Mouse (Mus musculus): ENCODE data around the gene Ptpn11.
"Not testable (repeated sequence)": the region's sequence is repeated elsewhere in the genome, so short reads cannot be mapped to it uniquely, and the experiment has no call there.

The Ptpn11 gene

DNA sequence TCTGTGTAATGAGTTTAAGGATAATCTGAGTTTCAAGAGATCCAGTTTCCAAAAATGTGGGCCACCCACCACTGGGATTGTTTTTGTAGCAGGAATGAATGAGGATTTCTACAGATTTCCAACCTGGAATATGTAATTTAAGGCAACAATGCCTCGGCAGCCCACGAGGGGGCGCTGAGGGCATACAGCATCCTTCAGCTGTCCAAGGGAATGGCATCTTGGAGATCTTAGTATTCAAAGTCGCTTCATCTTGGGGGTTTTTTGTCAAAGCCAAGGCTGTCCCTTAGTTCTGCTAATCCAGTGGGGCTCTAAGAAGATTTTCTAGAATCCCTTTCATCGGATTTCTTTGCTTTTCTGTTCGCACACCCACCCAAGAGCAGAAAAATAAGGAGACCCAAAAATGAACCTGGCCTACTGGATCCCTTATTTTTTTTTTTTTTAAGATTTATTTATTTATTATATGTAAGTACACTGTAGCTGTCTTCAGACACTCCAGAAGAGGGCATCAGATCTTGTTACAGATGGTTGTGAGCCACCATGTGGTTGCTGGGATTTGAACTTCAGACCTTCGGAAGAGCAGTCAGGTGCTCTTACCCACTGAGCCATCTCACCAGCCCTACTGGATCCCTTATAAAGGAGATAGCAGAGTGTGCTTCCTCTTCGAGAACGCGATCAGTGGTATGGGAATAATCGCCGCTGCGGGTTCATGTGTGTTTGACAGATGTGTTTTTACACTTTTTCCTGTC, 24.4 kb upstream of the Ptpn11 start:
- DNase-seq (ENCODE audit: low read depth, low spot score): peak; percentile 76

DNA sequence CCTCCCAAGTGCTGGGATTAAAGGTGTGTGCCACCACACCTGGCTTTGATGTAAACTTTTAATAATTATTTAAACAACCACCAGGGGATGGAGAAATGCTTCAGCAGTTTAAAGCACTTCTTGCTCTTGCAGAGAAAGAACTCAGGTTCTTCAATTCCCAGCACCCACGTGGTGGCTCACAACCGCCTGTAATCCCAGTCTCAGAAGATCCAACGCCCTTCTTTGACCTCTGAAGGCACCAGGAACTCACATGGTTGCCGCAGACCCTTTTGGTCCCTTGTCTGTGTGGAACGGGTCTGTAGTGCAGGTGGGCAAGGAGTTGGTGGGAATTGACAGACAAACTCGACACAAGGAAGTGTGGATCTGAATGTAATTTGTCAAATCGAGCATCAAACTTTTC, 23.5 kb upstream of the Ptpn11 start:
- DNase-seq (ENCODE audit: low read depth, low spot score): no peak

DNA sequence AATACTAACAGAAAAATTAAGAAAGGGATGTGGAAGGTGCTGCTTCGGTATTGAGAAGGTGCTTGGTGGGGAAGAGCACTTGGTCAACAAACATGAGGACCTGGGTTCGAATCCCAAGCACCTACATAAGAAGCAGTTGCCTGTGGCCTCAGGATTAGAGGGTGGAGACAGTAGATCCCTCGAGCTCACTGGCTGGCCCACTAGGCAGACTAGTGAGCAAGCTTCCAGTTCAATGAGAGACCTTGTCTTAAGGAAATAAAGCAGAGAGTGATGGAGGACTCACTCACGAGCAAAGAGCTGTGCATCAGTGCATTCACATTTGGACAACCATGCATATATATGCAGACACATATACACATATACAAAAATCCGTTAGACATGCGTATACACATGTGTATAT, 20.9 kb upstream of the Ptpn11 start:
- DNase-seq (ENCODE audit: low read depth, low spot score): no peak

DNA sequence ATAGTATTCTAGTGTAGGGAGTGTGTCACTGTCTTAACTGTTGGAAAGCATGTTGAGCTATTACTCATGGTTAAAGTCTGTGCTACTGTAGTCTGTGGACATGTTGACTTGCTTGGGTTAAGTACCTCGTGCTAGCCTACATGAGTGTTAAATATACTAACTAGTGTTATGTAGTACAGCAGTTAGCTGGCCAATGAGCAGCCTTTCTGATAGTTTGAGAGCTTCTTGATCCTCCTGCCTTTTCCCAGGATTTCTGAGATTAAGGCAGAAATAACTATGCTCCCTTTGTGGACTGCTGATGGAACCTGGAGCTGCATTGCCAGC, 19.4 kb upstream of the Ptpn11 start:
- no peak for DNase-seq (ENCODE audit: low read depth, low spot score)

DNA sequence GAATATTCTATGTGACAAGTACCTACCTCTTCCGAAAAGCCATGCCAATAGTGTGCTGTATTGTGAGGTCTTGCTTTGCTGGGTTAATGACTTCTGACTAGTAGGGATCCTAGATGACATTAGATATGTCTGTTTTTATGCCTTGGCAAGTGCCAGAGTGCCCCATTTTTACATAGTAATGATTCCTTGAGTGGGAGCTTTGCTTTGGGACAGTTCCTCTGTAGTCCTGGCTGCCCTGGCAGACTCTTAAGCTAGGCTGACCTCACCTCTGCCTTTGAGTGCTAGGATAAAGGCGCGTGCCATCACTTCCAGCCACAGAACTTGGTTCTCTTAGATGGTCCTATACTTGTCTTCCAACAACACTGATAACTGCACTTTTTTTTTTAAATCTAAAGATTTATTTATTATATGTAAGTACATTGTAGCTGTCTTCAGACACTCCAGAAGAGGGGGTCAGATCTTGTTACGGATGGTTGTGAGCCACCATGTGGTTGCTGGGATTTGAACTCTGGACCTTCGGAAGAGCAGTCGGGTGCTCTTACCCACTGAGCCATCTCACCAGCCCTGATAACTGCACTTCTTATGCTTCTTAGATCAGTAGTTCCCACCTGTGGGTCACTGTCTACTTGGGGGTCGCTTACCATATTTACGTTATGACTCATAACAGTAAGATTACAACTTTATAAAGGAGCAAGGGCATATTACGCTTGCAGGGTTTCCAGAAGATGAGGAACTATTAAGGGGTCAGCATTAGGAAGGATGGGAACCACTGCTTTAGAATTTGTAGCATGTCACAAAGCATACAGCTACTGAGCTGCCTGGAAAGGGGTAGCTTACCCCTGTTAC, 18.8 kb upstream of the Ptpn11 start:
- DNase-seq (ENCODE audit: low read depth, low spot score): no peak

DNA sequence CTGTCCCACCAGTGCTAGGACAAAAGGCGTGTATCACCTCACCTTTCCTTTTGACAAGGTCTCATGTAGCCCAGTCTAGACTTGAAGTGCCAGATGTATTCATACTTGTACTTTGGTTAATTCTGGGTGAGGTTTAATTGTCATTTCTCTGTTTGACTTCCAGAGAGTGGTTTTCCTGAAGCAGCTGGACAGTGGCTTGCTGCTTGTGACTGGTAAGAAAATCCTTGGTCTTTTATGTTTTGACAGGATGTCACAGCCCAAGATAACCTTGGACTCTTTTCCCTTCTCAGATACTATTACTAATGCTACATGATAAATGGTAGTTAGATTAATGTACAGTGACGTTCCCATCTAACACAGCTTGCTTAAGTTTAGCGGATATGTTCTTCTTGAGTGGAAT, 15.8 kb upstream of the Ptpn11 start:
- DNase-seq (ENCODE audit: low read depth, low spot score): no peak

DNA sequence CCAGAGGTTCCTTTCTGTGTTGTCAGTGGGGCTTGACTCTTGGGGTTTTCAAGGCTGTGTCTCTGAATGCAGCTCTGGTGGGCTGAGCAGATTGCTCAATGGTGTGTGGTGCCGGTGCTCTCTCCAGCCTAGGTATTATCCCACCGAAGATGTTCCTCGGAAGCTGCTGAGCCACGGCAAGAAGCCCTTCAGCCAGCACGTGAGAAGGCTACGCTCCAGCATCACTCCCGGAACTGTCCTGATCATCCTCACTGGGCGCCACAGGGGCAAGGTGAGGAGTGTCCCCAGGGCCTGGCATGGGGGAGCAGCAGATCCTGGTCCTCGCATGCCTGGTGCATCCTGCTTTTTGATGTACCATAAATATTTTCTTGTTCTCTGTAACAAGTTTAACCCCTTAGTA, 15.3 kb upstream of the Ptpn11 start:
- no peak for DNase-seq (ENCODE audit: low read depth, low spot score)

DNA sequence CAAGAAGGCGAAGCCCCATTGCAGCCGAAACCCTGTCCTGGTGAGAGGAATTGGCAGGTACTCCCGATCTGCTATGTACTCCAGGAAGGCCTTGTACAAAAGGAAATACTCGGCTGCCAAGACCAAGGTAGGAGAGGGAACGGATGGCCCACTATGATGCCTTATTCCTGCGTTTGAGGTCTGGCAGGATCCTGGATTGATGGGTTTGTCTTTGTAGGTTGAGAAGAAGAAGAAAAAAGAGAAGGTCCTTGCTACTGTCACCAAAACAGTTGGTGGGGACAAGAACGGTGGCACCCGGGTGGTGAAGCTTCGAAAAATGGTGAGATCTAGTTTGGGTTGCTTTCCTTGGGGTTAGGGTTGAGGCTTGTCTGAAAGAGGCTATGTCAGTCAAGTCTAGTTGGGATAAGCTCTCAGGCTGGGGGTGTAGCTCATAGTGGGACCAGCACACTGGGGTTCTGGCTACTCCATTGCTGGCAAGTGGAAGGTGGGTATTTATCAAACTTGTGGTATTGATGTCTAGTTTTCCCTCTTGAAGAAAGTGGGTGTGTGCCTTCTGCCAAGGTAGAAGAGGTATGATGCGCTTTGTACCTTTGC, 14.4 kb upstream of the Ptpn11 start:
- DNase-seq (ENCODE audit: low read depth, low spot score): not testable (repeated sequence)

DNA sequence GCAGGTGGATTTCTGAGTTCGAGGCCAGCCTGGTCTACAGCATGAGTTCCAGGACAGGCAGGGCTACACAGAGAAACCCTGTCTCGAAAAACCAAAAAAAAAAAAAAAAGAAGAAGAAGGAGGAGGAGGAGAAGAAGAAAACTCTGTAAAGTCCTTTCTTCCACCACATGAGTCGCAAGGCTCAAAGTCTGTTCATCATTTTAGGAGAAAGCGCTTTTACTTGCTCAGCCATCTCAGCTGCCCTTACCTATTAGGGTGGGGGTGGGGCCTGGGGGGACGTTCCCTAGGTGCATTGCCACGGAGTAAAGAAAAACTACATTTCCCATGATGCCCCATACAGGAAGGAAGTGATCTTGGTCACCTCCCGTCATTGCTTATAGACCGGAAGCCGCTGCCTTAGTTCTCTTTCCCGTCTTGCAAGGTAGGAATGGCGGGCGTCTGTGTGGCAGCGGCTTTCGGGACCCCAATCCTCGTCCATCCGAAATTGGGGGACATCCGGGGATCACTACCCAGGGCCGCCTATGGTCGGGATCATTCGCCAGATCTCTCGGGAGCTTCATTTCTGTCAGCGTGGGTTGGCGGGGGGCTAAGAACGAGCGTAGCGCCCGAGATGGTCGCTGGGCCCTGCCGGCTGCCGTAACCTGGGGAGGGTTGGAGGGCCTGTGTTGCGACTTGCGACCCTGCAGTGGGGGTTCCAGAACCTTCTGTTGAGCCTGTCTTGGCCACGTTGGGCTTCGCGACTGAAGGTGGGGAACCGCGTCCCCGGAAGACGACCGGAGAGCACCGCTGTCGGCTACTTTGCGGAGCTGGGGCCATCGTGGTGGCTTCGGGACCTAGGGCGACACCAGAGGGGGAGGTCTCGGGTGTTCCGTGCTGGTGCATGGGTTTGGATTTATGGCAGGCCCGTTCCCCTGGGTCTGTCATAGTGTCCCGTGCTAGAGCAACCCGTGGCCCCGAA, 13.2 kb upstream of the Ptpn11 start, which contains the start of gene Rpl6:
Gene Rpl6, plus strand, starts transcription at position 350 of the 958 bp plus-strand sequence.
- DNase-seq (ENCODE audit: low read depth, low spot score): peak; percentile 85

DNA sequence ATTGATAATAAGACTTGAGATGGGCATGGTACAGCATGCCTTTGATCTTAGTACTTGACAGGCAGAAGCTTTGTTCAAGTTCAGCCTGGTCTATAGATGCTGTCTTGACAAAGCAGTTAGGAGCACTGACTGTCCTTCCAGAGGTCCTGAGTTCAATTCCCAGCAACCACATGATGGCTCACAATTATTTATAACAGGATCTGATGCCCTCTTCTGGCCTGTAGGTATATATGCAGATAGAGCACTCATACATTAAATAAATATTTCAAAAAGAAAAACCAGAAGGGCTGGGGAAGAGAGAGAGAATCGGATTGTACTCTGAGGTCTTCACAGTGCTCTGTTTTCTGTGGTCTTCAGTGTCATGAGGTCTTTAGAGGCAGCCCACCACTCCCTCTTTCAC, 11.3 kb upstream of the Ptpn11 start:
- no peak for DNase-seq (ENCODE audit: low read depth, low spot score)

DNA sequence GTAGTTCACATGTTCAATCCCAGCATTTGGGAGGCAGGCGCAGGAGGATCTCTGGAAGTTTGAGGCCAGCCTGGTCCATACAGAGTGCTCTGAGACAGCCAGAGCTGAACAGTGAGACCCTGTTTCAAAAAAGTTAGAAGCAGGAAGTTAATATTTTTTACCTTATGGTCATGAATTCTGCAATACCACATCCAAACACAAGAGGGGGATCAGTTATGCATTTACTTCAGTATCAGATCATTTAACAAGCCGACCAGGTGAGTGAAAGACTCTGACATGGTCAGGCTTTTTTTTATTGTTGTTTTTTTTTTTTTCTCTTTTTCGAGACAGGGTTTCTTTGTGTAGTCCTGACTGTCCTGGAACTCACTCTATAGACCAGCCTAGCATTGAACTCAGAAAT, 10.5 kb upstream of the Ptpn11 start:
- peak; percentile 73 for DNase-seq (ENCODE audit: low read depth, low spot score)

DNA sequence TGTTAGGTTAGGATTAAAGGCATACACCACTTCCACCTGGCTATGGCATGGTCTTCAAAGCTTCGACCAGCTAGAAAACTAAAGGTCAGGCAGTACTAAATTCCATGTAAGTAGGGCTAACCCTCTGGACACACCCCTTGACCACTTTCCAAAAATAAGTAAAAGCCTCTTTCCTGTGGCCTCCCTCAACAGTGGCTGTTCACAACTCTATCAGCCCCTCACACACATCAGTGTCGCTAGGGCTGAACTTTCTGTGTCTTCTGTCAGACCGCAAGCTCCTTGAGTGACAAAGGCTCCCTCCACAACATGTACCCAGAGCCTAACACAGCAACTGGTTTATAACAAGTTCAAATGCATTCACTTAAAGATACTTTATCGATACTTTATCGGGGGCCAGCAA, 7.2 kb upstream of the Ptpn11 start:
- no peak for DNase-seq (ENCODE audit: low read depth, low spot score)

DNA sequence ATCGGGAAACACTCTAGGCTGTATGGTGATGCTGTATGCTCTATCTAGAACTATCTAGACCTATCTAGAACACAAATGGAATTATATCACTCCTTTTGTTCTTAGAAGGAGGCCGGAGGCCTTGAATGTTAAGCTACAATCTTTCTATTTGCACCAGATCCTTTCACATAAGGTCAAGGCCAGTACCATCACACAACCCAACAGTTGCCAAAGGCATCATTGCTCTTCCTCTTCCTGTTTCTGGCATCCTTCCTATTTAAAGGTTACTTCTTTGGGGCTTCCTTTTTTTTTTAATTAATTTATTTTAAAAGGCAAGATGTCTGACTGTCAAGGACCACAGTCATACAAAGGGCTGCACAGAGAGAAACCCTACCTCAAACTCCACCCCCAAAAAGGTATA, 6.1 kb upstream of the Ptpn11 start:
- DNase-seq (ENCODE audit: low read depth, low spot score): no peak

DNA sequence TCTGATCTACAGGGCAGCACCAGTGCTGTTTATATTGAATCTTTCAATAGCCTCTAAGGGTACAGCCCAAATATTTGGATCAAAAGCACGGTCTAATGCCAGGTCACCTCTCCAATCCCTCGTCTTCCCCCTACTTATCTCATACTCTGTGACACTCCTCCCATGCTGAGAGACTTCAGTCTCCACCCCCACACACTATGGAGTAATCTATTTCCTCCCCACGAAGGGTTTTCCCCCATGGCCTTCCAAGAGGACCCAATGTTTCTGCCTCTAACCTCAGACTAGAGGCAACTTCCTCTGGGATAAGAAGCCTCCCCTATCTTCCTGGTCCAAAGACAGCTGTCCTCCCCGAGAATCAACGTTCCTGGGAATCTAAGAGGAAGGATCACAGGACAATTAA, 5.6 kb upstream of the Ptpn11 start:
- no peak for DNase-seq (ENCODE audit: low read depth, low spot score)

DNA sequence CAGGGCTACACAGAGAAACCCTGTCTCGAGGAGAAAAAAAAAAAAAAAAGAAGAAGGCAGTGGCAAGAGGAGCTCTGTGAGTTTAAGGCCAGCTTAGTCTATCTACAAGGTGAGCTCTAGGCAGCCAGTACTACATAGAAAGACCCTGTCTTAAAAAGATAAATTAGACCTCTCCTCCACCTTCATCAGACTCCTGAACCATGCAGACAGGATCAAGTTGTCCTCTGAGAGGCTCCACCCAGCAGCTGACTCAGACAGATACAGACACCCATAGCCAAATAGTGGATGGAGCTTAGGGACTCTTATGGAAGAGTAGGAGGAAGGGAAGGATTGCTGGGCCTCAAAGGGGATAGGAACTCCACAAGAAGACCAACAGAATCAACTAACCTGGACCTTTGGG, 3.0 kb upstream of the Ptpn11 start:
- DNase-seq (ENCODE audit: low read depth, low spot score): no peak

DNA sequence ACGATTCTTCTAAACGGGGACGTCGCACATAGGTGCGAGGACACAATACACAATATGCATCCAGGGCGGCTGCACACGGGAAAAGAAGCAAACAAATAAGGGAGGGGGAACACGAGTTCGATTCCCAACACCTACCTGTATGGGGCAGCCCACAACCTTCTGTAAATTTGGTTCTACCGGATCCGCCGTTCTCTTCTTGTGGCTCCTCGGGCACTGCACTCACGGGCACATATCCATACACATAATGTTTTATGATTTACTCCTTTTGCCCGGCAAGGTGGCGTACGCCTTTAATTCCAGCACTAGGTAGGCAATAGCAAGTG, 348 bp upstream of the Ptpn11 start:
- no peak for DNase-seq (ENCODE audit: low read depth, low spot score)

DNA sequence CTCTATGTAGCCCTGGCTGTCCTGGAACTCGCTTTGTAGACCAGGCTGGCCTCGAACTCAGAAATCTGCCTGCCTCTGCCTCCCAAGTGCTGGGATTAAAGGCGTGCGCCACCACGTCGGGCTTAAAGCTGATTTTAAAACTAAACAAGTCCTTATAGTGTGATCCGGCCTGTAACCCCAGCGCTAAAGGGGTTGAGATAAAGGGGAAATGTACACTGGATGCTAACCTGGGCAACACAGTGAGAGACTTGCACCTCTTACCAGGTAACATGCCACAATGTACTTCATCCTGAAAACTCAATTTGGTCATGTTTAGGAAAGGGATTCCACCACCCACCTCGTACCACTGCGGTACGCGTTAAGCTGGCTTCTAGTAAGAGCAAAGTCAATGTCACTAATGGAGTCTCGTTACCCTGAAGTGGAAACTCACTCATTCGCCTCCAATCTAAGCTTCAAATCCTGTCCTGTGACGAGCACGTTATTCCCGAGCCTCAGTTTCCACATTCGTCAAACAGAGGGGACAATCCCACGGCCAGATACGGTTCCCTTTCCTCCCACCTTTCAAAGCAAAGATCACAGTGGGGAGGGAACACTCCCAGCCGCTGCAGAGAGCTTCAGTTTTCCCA, 874 bp downstream of the Ptpn11 start:
- DNase-seq (ENCODE audit: low read depth, low spot score): no peak

DNA sequence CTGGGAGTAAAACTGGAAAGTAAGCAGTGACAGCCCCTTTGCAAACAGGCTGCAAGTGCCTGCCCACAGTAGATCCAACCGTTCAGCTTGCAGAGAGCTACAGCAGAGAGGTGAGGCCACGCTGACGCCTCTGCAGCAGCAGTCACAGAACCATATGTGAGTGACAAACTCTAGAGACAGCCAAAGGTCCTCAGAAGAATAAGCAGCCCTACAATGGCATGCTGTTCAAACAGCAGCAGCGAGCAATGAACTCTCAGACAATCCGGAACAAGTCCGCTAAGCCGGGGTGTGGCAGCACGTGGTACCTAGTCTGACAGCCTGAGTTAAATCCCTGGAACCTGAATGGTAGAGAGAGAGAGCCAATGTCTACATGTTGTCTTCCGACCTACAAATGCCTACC, 2.0 kb downstream of the Ptpn11 start:
- DNase-seq (ENCODE audit: low read depth, low spot score): no peak

DNA sequence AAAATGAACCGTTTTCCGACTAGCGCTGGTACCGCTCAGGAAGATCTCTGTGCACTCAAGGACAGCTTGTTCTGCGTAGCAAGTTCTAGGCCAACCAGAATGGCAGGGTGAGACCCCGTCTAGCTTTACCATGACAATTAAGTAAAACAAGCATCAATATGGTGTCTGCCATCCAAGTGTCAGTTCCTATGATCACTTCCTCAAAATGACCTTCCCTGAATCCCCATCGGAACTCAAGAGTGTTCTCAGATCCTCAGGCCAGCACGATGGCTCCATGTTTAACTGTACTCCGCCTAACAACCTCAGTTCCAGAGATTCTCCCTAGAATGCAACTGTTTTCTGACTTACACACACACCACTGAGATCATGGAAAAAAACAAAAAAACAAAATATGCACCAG, 2.9 kb downstream of the Ptpn11 start:
- no peak for DNase-seq (ENCODE audit: low read depth, low spot score)

DNA sequence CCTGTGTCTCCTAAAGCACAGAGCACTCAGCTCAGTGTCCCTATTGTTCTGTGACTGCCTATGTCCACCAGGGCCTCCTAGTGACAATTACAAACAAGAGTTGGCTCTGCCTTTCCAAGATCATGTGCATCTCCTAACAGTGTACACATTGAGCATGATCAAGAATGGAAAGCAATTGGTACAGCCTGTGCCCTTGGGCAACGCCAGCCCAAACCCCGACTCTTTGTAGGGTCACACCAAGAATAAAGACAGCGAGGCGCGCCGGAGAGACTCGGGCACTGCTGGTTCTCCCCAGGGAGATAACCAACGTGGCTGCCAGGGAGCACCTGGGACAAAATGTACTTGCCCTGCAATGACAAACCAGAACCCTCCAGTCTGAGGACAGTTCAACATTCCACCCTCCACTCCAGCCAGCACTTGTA, 3.6 kb downstream of the Ptpn11 start:
- DNase-seq (ENCODE audit: low read depth, low spot score): no peak

DNA sequence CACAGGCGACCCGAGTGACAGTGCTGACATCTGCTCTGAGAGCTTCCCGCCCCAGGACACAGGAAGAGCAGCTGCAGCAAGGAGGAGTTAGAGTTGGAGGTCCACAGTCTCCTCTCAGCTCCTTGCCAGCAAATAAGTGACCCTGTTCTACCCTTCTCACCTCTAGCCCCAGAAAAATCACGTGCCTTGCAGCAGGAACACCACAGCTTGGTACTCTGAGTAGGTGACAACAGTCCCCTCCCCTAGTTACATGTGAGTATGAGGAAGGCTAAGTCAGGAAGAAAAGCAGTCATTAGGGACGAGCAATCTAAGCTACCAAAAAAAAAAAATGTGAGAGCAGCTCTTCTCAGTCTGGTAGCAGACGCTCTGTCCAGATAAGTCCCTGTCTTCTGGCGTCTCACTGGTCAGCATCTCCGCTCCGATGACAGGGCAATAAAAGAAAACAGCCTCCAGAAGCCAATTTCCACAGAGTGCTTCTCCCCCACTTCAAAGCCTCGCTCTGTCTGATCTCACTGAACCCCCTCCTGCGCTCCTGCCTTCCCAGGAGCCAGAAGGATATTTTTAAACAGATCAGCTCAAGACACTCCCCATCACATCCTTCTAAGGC, 6.1 kb downstream of the Ptpn11 start:
- no peak for DNase-seq (ENCODE audit: low read depth, low spot score)

Measured in forelimb bud, embryonic 11.5 days (tissue).